Mouse (Mus musculus): ENCODE measurements around the gene Catspere2.
"Not testable (repeated sequence)": the region's sequence is repeated elsewhere in the genome, so short reads cannot be mapped to it uniquely, and the experiment has no call there.

- not testable (repeated sequence) for TF ChIP-seq FLI1 (IDR thresholded peaks at IDR 0.05; ENCODE audit: low read length); GATA1 (IDR thresholded peaks at IDR 0.05; ENCODE audit: borderline replicate concordance, low read length)
Measured at GRCm38 (mm10) chr1:178072798-178073197, 89.6 kb downstream of the Catspere2 start.
